Mouse (Mus musculus) thymus, postnatal 25 days (tissue): Measurements from ENCODE around the gene Tln1.
A peak's percentile ranks its signal among the peaks of the same experiment; 100 is the strongest.
"Not testable (repeated sequence)": the region's sequence is repeated elsewhere in the genome, so short reads cannot be mapped to it uniquely, and the experiment has no call there.

Source experiments
- DNase-seq: peaks from one replicate; pipeline ENCODE4 v3.0.0; 2022

The Tln1 gene

DNA sequence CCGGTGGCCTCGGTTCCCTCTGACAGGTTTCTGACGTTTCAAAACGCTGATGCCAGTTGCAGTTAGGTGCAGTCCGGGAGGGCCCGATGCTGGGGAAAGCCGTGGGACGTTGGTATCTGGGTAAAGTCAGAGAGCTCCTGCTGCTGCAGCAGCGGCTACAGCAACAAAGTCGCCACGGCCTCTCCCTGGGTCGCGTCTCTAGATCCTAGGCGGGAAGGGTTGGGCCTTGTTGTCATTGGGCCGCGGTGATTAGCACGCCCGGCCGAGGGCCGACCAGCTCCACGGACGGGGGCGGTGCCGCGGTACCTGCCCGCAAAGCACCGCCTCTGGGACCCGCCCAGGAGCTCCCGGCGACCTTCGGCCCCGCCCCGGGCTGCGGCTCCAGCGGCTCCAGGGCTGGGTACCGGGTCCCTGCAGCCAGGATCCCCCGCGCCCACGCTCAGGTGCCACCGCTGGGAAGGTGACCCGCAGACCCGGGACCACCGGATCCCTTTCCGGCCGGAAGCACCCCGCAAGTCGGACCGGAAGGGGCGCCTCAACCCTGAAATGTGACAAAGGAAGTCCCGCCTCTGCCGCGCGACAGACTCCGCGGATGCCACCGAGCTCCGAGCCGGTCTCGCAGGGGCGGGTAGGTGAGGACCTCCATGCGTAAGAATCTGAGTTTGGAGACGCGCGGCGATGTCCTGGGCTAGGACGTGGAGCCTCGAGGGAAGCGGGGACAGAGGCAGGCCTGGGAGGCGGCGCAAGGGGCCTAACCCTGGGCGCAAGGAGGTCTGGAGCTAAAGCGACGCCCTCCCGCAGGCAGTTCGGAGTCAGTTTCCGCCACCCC is 16.1 kb upstream of the Tln1 start, which contains the start of the genes Rgp1 and Gba2:
Rgp1 (plus strand) TSS at position 340 of the 829 bp plus-strand sequence.
Gba2 (minus strand) TSS at position 498 of the 829 bp plus-strand sequence.
- DNase-seq = peak; percentile 85

DNA sequence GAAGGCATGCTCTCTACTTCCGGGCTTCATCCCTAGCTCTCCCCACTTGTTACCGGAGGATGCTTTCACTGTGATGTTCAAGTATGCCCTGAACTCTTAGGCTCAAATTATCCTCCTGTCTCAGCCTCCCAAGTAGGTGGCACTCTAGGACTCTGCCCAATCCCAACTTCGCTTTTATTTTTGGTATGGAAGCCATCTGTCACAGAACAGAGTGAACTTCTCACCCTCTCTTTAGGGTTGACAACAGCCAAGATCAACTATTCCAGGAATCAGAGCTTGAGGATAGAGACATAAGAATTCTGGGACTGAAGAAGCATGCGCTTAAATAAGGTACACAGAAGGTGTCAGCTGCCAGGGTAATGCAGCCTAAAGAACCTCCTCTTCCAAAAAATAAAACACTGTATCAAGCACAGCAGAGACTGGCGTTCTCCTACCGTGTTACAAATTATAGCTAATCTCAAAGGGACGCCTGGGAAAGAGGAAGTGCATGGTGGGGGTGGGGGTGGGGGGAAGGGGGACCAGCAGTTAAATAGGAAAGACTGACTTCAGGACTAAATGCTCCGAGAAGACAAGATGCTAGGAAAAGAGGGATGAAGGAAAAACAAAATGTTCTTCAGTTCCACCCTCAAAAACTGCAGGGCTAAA is 14.9 kb upstream of the Tln1 start:
- DNase-seq = no peak

DNA sequence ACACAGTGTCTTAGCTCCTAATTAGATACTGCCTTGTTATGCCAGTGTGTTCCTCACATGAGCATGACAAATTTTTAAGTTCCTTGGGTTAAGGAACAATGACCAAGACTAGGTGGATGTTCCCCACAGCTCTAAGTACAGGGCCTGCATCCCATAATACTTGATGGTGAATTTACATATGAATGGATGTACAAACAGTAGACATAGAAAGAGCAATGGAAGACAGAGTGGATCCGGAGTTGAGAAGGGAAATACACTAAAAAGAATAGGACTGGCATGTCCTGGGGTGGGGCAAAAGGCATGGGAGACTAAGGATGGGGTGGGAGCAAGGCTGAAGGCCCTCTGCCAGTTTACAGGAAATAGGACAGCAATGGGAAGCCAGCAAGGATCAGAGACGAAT is 12.9 kb upstream of the Tln1 start:
- no peak for DNase-seq

DNA sequence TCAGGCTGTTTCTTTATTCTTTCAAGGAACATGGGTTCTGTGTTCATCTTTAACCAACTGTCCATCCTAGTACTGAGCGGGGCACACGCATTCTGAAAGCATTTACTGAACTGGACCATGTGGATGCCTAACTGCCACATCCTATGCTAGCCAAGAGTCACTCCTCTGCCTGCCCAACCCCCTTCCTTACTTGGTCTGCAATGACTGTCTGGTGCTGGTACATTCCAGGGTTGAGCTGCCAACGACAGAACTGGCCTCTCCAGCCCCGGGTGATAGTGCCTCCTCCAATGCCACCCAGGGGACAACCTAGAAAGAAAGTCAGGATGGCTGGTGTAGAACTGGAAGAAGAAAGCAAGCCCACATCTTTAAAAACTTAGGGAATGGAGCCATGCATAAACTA is 11.1 kb upstream of the Tln1 start:
- no peak for DNase-seq

DNA sequence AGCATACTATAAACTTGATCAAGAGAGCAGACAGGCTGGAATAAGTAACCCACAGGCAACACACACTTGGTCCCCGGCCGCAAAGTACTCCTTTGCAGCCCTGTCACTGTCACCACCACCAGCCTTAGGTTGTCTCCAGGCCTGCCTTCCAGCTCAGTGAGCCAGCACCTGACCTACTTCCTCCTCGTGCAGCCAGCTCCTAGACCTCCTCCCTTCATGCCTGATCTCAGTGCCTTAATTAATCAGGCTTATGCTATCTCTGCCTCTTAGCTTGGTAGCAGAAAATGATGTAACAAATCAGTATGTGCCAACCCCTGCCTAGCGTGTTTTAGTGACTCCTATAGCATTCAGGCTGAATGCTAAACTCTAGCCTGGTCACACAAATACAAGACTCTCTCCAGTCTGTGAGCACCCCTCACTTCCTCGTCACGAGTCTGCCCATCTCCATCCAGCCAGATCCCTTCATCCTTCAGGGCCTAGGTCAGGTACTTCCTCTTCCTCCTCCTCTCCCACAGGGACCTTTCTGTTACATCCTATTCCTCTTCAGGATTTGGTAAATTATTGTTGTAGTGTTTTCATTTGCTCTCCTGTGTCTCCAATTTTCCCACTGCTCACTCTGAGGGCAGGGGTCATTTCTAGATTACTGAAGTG is 9.0 kb upstream of the Tln1 start:
- DNase-seq = no peak

DNA sequence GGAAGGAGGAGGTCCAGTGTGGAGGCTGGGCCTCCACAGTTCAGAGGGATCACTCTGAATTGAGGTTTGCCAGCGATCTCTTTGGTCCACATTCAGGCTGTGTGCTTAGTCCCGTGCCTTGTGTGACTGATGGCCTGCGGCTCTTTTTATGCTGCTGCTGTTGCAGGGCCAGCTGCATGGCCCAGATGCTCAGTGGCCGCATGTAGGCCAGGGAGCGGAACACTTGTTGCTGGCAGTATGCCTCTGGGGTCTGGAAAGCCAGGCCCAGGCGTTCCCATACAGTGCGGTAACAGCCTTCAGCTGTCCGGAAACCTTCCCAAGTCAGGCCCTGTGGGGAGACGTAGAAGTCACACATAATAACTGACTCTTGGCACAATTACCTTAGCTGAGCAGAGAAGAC is 4.6 kb upstream of the Tln1 start:
- DNase-seq = no peak

DNA sequence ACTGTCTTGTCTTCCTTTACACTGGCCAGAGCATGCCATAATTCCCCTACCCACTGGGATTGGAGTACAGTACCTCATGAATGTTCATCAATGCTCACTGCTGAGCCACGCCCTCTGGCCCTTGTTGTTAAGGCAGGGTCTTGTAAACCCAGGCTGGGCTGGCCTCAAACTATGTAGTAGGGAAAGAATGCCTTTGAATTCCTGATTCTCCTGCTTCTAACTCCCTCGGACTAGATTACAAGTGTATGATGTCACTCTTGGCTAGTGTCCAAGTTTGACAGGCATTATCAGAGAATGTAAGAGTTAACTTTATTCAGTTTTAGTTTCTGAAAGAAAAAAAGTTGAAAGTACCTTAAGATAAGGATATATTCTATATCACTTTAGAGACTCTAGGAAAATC is 1.7 kb upstream of the Tln1 start:
- DNase-seq = no peak

DNA sequence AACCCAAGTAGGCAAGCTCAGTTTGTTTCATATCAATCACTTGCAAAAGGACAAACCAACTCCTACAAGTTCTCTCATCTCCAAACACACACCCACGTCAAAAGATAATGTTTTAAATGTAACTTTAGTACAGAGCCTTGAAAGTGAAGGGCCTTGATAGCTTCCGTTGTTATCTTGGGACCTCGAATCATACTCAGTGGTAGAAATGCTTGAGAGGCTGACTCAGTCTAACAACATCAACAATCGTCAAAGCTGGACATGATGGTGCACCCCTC is 1.0 kb upstream of the Tln1 start:
- no peak for DNase-seq

DNA sequence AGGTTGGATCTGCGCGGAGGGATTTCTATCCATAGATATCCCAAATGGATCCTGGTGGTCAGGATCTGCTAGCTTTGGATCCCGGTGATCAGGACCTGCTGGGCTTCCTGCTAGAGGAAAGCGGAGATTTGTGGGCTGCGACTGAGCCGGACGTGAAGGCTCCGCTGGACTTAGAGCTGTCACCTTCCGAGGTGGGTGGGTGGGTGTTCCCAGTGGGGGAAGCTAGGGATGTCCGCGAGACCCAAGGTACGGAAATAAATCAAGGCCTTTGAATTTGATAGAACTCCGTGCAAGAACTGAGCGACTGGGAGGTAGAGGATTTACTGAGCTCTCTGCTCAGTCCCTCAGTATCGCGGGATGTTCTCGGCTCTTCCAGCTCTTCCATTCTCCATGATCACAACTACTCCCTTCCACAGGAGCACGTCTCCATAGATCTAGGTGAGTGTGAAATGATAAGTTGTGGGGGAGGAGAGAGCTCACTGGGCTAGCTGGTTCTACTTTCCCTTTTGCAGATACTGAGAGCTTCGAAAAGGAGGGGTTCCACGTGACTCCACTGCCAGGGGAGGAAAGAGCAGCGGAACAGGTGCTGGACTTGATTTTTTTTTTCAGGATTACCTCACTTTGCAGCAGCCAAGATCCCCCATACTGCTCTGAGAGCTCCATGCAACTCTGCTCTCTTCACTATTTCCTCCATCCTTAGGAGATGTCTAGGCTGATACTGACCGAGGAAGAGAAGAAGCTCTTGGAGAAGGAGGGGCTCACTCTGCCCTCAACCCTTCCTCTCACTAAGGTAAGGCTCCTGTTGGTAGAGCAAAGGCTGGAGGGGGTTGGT is 494 bp upstream of the Tln1 start:
- DNase-seq = no peak

DNA sequence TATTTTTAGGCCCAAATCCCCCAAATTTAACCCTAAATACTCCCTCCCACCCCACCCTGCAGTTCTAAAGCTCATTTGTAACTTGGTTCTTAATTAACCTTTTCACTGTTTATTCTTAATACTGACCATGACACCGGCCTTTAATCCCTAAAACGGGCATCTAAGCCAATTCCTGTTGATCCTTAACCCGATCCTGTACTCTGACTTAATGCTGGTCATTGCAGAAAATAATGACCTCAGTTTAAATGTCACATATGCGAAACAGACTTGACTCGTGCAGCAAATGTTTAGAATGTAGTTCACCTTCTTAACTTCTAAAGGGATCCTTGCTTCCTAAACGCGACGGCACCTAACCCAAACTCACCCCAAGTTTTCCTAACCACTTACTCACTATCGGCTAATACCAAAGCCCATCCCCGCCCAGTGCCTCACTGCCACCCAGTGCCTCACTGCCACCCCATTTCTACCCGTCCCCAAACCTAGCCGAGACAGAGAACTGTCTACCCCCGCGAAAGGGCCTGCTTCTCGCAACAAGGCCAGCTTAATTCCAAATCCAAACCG is 975 bp downstream of the Tln1 start:
- no peak for DNase-seq

DNA sequence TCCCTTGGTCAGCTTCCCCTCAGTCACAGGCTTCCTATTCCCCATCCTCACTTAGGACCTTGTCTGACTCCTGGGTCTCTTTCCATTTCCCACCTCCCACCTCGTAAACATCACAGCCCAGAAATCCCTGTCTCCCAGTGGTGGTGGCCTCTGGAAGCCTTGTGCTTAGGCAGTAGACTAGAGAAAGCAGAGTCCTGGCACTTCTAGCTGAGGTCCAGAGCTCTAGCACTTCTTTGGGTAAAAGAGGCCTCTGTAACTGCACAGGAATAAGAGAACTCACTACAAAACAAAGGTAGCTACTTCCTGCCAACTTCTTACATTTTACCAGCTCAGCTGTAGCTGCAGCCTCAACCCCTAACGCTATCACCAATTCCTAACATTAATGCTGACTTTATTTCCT is 1.5 kb downstream of the Tln1 start:
- peak; percentile 29 for DNase-seq

DNA sequence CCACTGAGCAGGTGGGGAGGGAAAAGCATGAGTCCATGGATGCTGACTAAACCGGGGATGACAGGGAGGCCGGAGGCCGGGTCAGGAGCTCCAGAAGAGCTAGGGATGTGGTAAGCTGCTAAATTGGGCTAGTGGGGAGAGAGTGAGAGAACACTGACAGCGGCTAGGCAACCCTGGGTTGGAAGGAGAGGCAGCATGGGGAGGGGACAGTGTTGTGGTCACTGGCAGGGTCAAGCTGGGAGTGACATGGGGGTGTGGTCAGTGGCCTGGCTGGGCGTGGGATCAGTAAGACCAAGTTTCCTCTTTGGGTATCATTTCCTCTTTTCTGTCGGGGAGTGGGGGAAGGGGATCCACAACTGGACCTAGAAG is 2.3 kb downstream of the Tln1 start:
- peak; percentile 8 for DNase-seq

DNA sequence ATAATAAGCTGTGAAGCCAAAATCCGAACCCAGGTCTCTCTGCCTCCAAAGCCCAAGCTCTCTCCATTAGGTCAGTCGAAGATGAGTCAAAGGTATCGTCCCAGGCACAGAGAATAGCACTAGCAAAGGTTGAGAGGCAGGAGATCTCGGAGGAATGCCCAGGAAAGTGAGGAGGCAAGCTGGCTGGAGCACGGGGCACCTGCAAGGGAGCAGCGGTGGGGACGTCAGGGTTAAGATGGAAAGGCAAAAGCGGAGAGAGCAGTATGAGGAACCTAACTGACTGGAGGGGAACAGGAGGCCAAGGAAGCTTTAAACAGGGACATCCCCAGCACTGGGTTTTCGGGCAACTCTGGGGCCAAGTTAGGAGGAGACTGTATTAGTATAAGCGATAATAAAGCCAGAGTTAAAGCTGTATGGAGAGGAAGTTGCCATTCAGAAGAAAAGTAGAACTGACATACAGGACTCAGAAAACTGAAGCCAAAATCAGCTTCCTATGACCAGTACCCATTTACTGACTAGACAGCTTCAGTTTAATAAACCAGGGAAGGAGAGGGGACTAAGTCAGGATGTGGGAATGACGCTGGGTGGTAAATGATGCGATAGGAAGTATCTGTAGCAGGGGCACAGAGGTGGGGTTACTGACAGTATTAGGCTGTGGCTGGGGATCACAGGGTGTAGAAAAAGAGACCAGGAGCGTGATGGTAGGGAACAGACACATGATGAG is 2.8 kb downstream of the Tln1 start:
- no peak for DNase-seq

DNA sequence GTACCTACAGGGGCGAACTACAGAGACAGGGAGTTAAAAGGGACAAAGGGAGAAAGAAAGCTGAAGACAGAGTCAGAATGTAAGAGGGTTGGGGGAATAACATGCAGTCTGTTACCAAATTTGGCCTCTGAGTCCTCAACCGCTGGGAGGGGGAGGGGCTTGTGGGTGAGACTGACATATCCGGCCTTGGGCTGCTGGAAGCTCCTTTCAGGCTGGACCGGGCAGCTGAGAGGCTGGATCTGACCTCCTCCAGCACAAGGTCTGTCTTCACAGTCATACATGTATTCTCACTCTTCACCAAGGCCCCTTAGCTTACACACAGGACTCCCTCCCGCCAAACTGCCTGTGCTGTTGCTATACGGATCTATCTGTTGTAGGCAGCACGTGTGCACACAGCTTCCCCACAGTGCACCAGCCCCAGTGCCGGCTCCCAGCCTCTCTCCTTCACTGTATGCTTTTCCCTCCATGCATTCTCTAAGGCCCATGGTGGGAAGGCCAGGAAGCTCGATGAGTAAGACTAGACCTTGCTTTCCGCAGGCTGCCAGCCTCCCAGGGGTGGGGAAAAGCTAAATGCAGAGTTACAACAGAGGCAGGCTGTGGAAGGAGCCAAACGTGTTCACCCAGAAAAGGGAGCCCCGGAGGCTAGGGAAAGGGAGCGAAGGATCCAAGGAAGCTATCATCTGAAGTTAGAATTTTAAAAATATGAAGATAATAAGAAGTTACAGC is 3.7 kb downstream of the Tln1 start:
- peak; percentile 75 for DNase-seq

DNA sequence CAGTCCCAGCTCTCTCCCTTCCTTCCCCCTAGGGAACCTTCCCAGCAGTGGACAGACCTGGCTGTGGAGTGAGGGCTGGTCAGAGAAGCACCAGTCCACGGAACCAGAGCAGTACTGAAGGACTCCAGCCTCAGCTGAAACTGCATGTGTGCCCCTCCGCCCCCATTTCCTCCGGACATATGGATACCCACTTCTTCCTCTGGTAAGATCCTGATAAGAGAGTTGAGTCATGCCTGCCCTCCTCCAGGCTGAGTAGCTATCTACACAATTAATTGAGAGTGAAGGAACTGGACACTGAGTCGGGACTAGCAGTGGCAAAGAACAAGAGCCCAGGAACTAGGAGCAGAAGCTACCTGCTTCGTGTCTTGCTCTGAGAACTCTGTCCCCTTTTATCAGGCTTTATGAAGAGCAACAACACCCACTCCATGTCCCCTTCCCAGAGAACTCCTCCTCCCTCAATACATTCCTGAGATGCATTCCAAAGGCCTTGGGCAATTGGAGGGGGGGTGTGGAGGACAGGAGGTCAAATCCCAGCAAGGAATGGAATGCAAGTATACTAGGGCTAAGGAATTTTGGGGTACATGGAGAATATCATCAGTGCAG is 4.4 kb downstream of the Tln1 start:
- no peak for DNase-seq

DNA sequence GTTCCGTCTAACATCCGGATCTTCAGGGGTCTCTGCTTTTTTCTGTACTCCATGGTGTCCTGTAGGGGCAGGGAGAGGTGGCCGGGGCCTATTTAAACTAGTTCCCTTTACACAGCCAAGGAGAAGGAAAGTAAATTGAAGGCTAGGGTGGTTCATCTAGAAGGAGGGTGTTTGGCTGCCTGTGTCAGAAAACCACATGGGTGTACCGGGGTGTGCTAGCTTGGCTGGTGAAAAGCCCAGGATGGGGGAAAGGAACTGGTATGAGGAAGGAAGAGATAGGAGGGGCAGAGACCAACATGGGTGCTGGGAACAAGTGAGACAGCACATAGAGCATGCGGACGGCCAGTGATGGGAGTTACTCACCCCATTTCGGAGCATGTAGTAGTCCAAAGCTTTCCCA is 6.6 kb downstream of the Tln1 start:
- DNase-seq = no peak

DNA sequence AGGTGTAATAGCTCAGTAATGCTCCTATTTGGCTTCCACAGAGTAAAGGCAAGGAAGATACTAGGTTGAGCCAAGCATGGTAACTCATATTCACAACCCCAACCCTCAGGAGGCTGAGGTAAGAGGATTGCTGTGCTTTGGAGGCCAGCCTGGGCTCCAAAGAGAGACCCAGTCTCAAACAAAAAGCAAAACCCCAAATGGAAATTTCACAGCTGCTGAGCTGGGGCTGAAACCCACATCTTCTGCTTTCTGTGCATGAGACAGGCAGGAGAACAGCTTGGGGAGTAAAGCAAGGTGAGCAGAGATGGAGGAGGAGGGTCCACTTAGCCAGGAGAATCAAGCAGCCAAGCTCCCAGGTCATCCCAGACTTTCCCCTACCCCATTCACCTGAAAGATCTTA is 8.6 kb downstream of the Tln1 start:
- no peak for DNase-seq

DNA sequence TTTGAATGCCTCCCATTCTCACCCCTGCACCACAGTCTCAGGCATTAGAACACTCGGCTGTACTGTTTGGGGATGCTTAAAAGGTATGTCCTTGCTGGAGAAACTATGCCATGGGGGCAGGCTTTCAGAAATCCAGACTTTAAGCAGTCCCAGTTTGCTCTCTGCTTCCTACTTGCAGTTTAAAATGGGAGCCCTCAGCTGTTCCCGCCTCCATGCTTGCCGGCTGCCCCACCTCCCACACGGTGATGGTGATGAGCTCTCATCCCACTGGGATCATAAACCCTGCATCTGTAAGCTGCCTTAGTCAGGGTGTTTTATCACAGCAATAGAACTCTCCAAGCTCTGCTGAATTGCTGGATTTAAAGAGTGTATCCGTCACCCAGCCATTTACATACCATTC is 10.1 kb downstream of the Tln1 start:
- no peak for DNase-seq

DNA sequence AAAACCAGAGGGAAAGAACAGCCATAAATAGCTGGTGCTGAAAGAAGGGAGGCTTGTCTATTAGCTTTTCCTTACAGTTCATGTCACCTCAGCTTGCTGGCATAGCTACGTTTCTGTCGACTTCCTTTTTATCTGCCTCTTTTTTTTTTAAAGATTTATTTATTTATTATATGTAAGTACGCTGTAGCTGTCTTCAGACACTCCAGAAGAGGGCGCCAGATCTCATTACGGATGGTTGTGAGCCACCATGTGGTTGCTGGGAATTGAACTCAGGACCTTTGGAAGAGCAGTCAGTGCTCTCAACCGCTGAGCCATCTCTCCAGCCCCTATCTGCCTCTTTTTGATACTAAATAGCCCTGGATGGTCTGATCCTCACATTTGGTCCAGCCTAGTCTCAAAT is 10.6 kb downstream of the Tln1 start:
- DNase-seq = not testable (repeated sequence)

DNA sequence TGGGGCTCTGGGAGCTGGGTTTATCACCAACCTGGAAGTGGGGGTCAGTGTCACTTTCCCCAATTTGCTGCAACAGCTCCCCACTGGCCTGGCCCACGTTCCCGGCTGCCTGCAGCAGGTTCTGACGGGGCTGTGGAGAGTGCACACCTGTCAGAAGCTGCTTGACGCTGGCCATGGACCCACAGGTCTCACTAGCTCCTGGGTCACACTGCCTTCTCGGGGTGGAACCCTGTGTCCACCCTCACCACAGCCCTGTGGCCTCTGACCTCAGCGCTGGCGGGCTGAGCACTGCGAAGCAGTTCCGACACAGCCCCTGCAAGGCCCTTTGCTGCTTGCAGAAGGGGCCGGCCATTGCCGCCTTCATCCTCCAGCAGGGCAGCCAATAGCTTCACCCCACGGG is 13.4 kb downstream of the Tln1 start:
- DNase-seq = no peak

DNA sequence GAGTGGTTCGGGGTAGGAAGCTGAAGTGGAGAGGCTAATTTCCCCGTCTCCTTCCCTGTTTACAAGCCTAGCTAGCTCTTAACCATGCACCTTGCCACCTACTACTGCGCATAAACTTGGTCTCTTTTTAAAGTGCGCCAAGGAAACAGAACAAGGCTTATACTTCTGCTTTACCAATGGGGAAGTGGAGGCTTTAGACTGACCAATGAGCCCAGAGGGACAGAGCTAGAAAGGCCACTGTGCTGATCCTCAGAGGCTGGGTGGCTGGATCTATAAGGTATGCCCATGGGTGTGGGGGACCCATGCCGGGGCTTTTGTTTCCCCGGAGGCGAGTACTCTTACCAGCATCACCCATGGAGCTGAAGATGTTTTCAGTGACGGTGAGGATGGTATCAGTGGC is 15.3 kb downstream of the Tln1 start:
- no peak for DNase-seq
